Mouse (Mus musculus): ENCODE data around the gene Skap1.

The Skap1 gene

DNA sequence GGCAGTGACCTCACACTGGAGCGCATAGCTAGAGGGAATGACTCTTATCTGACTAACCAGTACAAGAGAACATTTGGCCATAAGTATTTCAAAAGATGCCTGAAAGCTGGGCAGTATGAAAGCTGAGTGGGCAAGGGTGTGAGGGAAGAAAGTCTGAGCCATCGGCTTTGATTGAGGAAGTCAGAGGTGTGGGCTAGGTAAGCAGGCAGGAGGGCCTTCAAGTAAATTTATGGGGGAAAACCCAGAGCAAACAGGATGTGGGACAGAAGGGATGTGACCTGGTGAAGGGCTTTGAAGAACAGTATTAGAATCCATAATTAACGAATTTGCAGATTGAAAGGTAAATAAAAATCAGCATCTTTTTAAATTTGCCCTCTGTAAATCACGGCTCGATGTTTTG is 95.8 kb downstream of the Skap1 start:
- no peak for DNase-seq (ENCODE audit: low read depth)

GRCm38 (mm10) chr11:96564088-96564487 is 99.7 kb downstream of the Skap1 start:
- DNase-seq (ENCODE audit: low read depth) = peak; percentile 46

DNA sequence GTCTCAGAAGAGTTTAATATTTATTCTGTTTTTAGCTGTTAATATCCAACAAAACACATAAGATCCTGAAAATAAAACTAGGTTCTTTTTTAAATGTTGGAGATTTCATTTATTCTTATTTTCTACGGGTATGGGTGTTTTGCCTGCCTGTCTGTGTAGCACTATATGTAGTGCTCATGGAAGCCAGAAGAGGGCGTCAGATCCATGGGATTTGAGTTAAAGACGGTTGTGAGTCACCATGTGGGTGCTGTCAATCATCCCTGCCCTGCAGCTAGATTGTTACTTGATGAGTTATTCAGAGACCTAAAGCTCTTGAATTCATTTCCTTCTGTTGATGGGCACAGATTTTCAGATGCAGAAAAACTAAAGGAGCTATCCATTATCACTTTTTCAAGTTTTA is 108.1 kb downstream of the Skap1 start:
- no peak for DNase-seq (ENCODE audit: low read depth)

GRCm38 (mm10) chr11:96576491-96577427 is 112.4 kb downstream of the Skap1 start:
- DNase-seq (ENCODE audit: low read depth) = no peak

- DNase-seq (ENCODE audit: low read depth) = no peak
Observed at GRCm38 (mm10) chr11:96578551-96579283, 114.3 kb downstream of the Skap1 start.

DNA sequence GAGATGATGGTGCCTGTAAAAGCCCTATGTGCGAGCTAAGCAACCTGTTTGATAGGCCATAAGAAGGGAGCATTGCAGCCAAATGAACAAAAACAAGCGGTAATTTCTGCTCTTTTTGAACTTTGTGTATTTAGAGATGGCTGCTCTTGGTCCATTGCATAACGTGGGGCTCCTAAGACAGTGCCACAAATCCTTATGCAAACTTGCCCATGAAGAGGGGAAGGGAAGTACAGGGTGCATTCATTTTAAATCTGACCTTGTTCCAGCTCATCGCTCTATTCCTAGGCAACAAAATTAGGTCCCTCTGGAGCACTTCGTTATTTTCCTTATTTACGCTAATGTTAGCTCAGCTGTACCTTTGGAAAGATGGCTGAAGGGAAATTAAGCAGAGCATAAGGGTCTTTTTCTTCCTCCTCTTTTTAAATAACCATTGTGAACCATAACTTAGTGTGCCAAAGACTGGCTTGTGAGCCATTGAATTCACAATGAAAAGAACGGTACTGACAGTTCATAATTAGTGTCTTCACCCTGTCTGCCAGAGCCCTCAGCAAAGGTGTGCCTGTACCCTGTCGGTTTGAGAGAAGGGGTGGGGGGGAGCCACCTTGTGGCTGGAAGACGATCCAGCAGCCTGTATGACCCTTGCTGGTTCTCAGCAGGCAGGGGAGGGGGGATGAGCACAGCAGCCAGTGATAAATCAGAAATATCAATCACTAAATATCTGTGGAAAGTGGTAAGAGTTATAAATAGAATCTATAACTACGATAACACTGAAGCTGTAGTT is 117.4 kb downstream of the Skap1 start:
- peak; percentile 67 for DNase-seq (ENCODE audit: low read depth)

DNA sequence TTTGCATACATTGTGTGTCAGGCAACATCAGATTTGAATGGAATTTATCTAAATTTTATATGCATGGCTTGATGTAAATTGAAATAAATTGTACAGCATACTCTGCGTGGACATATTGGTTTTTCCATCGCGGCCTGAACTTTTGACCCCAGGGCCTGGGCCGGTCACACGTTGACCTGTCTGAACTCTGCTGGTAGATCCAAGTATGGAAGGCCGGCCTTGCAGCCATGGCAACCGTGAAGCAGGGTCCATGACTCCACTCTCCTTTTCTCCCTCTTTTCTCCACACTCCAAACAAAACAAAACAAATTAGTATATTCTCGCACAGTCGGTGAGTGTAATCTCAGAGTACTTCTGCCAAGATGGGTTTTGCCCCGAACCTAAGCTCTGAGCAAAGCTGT is 118.2 kb downstream of the Skap1 start:
- DNase-seq (ENCODE audit: low read depth) = no peak

DNA sequence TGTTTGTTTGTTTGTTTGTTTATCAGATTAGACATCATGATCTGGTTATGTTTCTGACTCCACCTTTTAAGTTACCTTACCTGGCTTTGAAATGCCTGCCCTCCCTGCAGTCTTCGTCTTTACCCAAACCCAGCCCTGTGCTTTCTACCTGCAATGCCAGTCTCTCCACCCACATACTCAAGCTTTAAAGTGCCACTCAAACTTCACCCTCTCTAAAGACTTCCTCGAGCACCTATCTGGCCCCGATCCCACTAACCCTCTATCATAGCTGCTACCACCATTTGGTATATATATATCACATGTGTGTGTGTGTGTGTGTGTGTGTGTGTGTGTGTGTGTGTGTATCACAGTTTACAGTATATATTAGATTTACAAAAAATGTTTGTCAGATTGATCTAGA is 125.4 kb downstream of the Skap1 start:
- no peak for DNase-seq (ENCODE audit: low read depth)

DNA sequence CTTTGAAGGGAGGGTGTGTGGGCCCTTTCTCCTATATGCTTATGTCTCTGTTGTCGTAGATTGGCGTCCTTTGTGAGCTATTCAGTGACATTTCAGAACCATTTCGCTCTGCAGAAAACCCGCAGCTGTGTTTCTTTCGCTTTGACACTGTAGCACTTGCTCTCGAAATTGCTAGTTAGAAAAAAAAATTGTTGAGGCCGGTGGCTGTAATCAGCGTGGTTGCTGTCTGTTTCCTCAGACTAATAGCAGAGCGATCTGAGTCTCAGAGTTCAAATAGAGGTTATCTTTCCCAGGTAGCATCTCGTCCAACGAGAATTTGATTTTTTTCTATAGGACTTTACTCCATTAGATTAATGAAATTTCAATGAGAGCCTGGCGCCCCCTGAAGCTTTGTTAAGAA is 131.5 kb downstream of the Skap1 start:
- no peak for DNase-seq (ENCODE audit: low read depth)

DNA sequence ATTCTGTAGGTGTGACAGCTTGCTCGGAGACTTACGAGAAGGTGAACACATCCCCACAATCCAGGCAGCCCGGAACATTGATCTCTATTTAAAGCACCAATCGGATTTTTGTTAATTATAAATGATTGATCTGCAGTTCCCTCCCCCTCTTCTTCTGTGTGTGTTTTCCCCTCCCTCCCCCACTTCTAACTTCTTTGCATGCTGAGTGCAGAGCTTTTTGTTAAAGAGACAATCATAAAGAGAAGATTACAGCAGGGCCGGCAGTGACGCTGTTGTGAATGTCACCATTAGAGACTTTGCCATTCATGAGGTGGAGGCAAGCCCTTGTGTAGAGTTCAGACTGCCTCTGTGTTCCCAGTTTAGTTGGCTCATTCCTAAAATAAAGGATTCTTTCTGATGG is 131.9 kb downstream of the Skap1 start:
- no peak for DNase-seq (ENCODE audit: low read depth)

GRCm38 (mm10) chr11:96602806-96603205 is 138.4 kb downstream of the Skap1 start:
- no peak for DNase-seq (ENCODE audit: low read depth)

GRCm38 (mm10) chr11:96604306-96604705 is 139.9 kb downstream of the Skap1 start:
- no peak for DNase-seq (ENCODE audit: low read depth)

DNA sequence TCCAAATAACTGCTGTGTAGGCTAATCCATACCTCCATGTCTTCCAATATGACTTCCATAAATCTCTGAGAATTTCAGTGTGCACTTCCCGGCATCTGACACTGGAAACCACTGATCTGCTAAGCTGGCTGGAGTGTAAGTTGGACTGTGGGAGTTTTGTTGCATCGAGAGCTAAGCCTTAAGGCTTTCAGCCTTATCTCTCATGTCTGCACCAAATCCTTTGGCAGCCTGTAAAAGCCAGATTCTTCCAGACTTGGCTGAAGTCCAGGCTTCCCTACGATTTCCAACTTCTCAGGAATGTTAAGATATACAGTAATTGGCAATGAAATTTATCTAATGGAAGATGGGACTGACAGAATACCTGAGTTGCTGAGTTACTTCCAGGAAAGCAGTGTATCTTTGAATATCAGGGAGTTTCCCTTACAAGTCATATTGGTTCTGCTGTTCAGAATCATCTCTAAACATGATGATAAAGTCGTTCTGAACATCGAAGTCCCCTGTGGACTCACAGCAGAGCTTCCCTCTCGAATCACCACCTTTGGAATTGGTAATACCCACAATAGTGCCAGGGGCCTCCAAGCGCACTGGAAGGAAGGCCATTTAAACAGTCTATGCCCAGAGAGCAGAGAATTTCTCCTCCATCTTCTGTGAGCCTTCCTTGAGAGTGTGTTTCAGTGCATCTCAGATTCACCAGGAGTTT is 140.5 kb downstream of the Skap1 start:
- no peak for DNase-seq (ENCODE audit: low read depth)

- no peak for DNase-seq (ENCODE audit: low read depth)
Observed at GRCm38 (mm10) chr11:96605516-96605915, 141.1 kb downstream of the Skap1 start.

- no peak for DNase-seq (ENCODE audit: low read depth)
Observed at GRCm38 (mm10) chr11:96612596-96612995, 148.2 kb downstream of the Skap1 start.

DNA sequence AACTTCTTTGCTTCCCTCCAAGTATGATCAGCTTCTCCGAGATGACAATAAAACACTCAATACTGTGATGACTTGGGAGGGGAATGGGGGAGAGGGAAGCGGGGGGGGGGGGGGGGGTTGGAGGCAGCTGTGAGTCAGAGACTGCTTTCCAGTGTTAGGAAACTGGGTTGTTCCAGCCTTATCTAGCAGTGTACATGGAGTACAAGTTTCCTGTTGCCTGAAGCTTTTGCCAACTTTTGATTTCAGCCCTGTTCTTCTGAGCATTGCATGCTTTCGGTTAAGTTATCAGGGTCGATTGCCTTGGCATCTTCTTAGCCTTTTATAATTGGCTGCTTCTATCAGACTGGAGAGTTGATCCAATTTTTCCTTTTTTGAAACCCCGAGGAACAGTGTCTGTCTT is 152.4 kb downstream of the Skap1 start:
- no peak for DNase-seq (ENCODE audit: low read depth)

DNA sequence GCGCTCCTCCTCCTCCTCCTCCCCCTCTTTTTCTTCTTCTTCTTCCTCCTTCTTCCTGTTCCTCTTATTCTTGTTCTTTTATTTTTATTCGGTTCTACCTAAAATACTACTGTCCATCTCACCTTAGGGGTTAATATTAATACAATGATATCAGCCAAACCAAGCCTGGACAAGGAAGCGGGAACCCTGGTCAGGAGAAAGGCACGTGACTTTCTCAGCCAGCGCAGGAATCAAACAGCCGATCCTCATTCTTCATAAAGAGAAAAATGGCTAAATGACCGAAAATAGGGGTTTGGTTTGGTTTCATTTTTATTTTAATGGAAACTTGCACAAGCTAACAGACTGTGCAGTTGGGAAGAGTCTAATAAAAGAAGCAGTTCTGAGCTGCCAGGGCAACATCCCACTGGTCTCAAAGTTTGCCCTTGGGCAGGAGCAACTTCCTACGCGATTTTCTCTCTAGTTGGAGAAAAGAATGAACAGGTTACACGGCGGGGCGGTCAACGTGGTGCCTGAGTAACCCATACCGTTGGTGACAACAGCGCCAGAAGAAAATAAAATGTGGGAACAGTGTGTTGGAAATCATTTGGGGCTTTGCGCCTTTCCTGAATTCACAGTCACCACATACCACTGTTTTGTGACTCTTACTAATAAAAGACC is 154.5 kb downstream of the Skap1 start:
- DNase-seq (ENCODE audit: low read depth) = no peak

- no peak for DNase-seq (ENCODE audit: low read depth)
Observed at GRCm38 (mm10) chr11:96619576-96619975, 155.2 kb downstream of the Skap1 start.

- DNase-seq (ENCODE audit: low read depth) = no peak
Observed at GRCm38 (mm10) chr11:96620006-96620405, 155.6 kb downstream of the Skap1 start.

DNA sequence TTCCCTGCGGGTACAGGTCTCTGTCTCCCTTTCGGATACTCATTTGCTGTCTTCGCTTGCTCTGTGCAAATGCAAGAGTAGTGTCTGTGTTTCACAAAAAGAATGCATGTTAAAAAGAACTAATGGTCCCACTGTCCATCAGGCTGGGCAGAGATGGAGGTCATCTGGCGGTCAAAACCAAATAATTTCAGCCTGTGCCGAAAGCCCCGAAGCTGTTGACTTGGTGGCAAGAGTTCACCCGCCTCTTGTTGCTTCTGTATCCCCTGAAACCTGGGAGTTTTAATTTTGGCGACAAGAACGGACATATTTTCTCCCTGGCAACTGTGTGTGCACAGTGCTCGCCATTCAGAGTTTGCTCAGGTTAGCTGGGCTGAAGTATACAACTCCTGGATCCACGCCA is 156.3 kb downstream of the Skap1 start:
- DNase-seq (ENCODE audit: low read depth) = no peak

- DNase-seq (ENCODE audit: low read depth) = peak; percentile 81
Observed at GRCm38 (mm10) chr11:96621167-96621566, 156.8 kb downstream of the Skap1 start.
